Mouse (Mus musculus): ENCODE data around the gene Ackr3. TPM values are rescaled to one million over a fixed set of nuclear protein-coding genes. Genes with fewer than 3 reads are reported as not detected.

Ackr3 gene
- total and polyA plus RNA-seq, 3 experiments: not detected

- TF ChIP-seq ETS1 (IDR thresholded peaks at IDR 0.05; ENCODE audit: low read depth, low read length): no peak
- Histone ChIP-seq H3K36me3 (ENCODE audit: control insufficient read depth in 1 of 2, insufficient read depth in 2 of 2, low read length in 2 of 2) (no peaks in the 10 kb centered on the region), H3K4me3 (ENCODE audit: control insufficient read depth in 1 of 2, insufficient read depth in 1 of 2, low read depth in 2 of 2, low read length in 2 of 2) (no peak overlapping the region), H3K79me2 (ENCODE audit: control insufficient read depth, insufficient read depth, low read length, poor library complexity) (no peaks in the 10 kb centered on the region), H3K27ac (ENCODE audit: control insufficient read depth, low read depth, low read length) (no peak overlapping the region), H3K4me1 (ENCODE audit: control insufficient read depth in 1 of 2, insufficient read depth in 2 of 2, low read length in 2 of 2) (no peaks in the 10 kb centered on the region), H3K27me3 (ENCODE audit: control insufficient read depth in 1 of 2, insufficient read depth in 2 of 2, low read length in 2 of 2) (no peaks in the 10 kb centered on the region), H3K9me3 (replicated peaks; ENCODE audit: insufficient read depth, low read length) (no peaks in the 10 kb centered on the region), H3K9ac (ENCODE audit: control insufficient read depth, low read depth, low read length, poor library complexity, severe bottlenecking) (no peak overlapping the region)
- no peak for DNase-seq (ENCODE audit: low read depth, low spot score)
Observed at GRCm38 (mm10) chr1:90220280-90220679, 16.5 kb downstream of the Ackr3 start.

GRCm38 (mm10) chr1:90220844-90221243 is 17.1 kb downstream of the Ackr3 start:
- H3K4me3 ChIP-seq (ENCODE audit: control insufficient read depth in 1 of 2, insufficient read depth in 1 of 2, low read depth in 2 of 2, low read length in 2 of 2): no peak overlapping the region
- no peaks in the 10 kb centered on the region for H3K9me3 ChIP-seq (replicated peaks; ENCODE audit: insufficient read depth, low read length)
- no peaks in the 10 kb centered on the region for H3K79me2 ChIP-seq (ENCODE audit: control insufficient read depth, insufficient read depth, low read length, poor library complexity)
- H3K27me3 ChIP-seq (ENCODE audit: control insufficient read depth in 1 of 2, insufficient read depth in 2 of 2, low read length in 2 of 2): no peaks in the 10 kb centered on the region
- no peak for DNase-seq (ENCODE audit: low read depth, low spot score)
- H3K36me3 ChIP-seq (ENCODE audit: control insufficient read depth in 1 of 2, insufficient read depth in 2 of 2, low read length in 2 of 2): no peaks in the 10 kb centered on the region
- TF ChIP-seq CHD2 (IDR thresholded peaks at IDR 0.05; ENCODE audit: low read length): no peak
- TF ChIP-seq JUND (IDR thresholded peaks at IDR 0.05; ENCODE audit: low read depth, low read length): no peak
- no peak for TF ChIP-seq NRF1 (IDR thresholded peaks at IDR 0.05; ENCODE audit: insufficient read depth, low read depth, low read length, poor library complexity, severe bottlenecking)
- no peak for TF ChIP-seq UBTF (IDR thresholded peaks at IDR 0.05; ENCODE audit: borderline replicate concordance, insufficient read depth, low read depth, low read length)
- no peak for TF ChIP-seq ELF1 (IDR thresholded peaks at IDR 0.05; ENCODE audit: low read depth, low read length)
- TF ChIP-seq TAL1 (IDR thresholded peaks at IDR 0.05; ENCODE audit: low read length): no peak
- TF ChIP-seq RAD21 (IDR thresholded peaks at IDR 0.05; ENCODE audit: low read depth, low read length): no peak
- no peak for TF ChIP-seq KAT2A (conservative IDR thresholded peaks at IDR 0.05; ENCODE audit: low read depth, low read length)
- no peak overlapping the region for H3K9ac ChIP-seq (ENCODE audit: control insufficient read depth, low read depth, low read length, poor library complexity, severe bottlenecking)
- H3K4me1 ChIP-seq (ENCODE audit: control insufficient read depth in 1 of 2, insufficient read depth in 2 of 2, low read length in 2 of 2): no peaks in the 10 kb centered on the region
- H3K27ac ChIP-seq (ENCODE audit: control insufficient read depth, low read depth, low read length): no peak overlapping the region

DNA sequence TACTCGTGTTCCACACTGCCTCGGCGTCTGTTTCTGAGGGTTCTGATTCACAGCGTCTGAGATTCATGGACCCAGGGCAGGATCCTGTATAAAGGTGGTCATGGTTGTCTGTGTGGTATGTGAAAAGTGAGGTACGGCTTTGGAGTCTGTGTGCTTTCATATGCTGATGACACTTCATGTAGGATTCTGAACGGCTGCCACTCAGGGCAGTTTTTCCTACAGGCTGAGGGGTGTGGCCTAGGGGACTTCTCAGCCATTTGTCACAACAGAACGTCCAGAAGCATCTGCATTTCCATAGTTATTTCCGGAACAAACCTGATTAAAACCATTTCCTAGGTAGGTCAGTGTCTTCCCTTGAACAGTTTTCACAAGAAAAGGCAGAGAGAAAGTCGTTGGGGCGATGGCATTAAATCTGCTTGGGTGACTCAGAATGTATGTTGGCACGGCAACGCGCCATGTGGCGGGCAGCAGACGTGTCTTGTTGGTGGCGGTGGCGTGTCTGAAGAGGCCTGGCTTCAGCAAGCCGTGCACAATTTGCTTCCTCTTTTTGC is 18.1 kb downstream of the Ackr3 start:
- Histone ChIP-seq H3K9me3 (replicated peaks; ENCODE audit: insufficient read depth, low read length) (no peaks in the 10 kb centered on the region), H3K4me1 (ENCODE audit: control insufficient read depth in 1 of 2, insufficient read depth in 2 of 2, low read length in 2 of 2) (no peaks in the 10 kb centered on the region), H3K27me3 (ENCODE audit: control insufficient read depth in 1 of 2, insufficient read depth in 2 of 2, low read length in 2 of 2) (no peaks in the 10 kb centered on the region), H3K79me2 (ENCODE audit: control insufficient read depth, insufficient read depth, low read length, poor library complexity) (no peaks in the 10 kb centered on the region), H3K4me3 (ENCODE audit: control insufficient read depth in 1 of 2, insufficient read depth in 1 of 2, low read depth in 2 of 2, low read length in 2 of 2) (no peak overlapping the region), H3K27ac (ENCODE audit: control insufficient read depth, low read depth, low read length) (no peak overlapping the region), H3K36me3 (ENCODE audit: control insufficient read depth in 1 of 2, insufficient read depth in 2 of 2, low read length in 2 of 2) (no peaks in the 10 kb centered on the region), H3K9ac (ENCODE audit: control insufficient read depth, low read depth, low read length, poor library complexity, severe bottlenecking) (no peak overlapping the region)
- no peak for DNase-seq (ENCODE audit: low read depth, low spot score)
- TF ChIP-seq HCFC1 (IDR thresholded peaks at IDR 0.05; ENCODE audit: low read depth, low read length) (no peak), POLR2AphosphoS2 (IDR thresholded peaks at IDR 0.05; ENCODE audit: low read length) (no peak), CHD2 (IDR thresholded peaks at IDR 0.05; ENCODE audit: low read length) (no peak), USF2 (IDR thresholded peaks at IDR 0.05; ENCODE audit: borderline replicate concordance in 1 of 2, insufficient read depth in 1 of 2, low read depth in 1 of 2, low read length in 2 of 2) (no peak), MAZ (IDR thresholded peaks at IDR 0.05; ENCODE audit: low read depth, low read length) (no peak), KAT2A (conservative IDR thresholded peaks at IDR 0.05; ENCODE audit: low read depth, low read length) (no peak), GATA1 (IDR thresholded peaks at IDR 0.05; ENCODE audit: low read depth, low read length) (no peak), SMC3 (IDR thresholded peaks at IDR 0.05; ENCODE audit: low read depth, low read length) (no peak), BHLHE40 (IDR thresholded peaks at IDR 0.05; ENCODE audit: borderline replicate concordance, low read depth, low read length) (no peak), ELF1 (IDR thresholded peaks at IDR 0.05; ENCODE audit: low read depth, low read length) (no peak), TBP (IDR thresholded peaks at IDR 0.05; ENCODE audit: low read depth, low read length) (no peak), ZMIZ1 (IDR thresholded peaks at IDR 0.05; ENCODE audit: low read depth, low read length) (no peak), RCOR1 (IDR thresholded peaks at IDR 0.05; ENCODE audit: low read depth, low read length) (no peak), MYB (IDR thresholded peaks at IDR 0.05; ENCODE audit: low read depth, low read length) (no peak), ZNF384 (IDR thresholded peaks at IDR 0.05; ENCODE audit: low read depth, low read length) (no peak), SIN3A (IDR thresholded peaks at IDR 0.05; ENCODE audit: low read length) (no peak), RAD21 (IDR thresholded peaks at IDR 0.05; ENCODE audit: low read depth, low read length) (no peak), TAL1 (IDR thresholded peaks at IDR 0.05; ENCODE audit: low read length) (no peak), MAX (IDR thresholded peaks at IDR 0.05; ENCODE audit: low read length) (no peak), JUND (IDR thresholded peaks at IDR 0.05; ENCODE audit: low read depth, low read length) (no peak)

Measured in MEL (cell line).